Mouse (Mus musculus): ENCODE measurements around the gene Myo1g. TPM values are rescaled to one million over a fixed set of nuclear protein-coding genes. Genes with fewer than 3 reads are reported as not detected.

Gene Myo1g
- polyA plus RNA-seq, 1 experiment, result 0.11 TPM

DNA sequence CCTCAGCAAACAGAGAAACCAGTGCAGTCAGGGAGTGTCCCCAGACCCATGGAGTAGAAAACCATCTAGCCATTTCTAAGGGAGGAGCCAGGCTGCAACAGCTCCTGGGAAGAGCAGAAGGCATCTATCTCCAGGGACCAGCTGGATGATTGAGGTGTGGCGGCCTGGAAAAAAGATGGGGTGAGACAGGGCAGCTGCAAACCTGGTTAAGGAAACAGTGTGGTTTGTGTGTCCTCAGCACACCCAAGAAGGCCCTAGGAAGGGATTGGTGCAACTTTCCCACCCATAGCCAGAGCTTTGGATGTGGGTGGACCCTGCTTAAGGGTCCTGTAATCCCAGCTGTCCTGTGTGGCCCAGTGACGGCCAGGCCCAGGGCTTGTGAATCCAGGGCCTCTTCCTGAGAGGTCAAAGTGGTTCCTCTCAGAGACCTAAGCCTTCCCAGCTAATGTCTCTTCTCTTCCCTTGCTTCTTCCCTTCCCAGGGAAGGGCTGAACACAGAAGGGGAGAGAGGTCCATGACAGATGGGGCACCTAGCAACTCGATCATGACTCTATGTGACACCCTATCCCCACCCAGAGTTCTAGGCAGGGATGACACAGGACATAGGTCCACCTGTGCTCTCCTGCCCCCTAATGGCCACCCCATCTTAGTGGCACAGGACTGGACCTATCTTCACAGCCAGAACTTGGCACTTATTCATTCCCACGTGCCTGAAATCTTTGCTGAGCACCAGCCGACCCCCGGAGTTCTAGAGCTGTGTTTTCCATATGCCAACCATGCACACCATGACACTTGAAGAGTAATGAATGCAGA is 30.9 kb downstream of the Myo1g start:
- no peak overlapping the region for H3K27ac ChIP-seq (ENCODE audit: insufficient read depth, low read length)

DNA sequence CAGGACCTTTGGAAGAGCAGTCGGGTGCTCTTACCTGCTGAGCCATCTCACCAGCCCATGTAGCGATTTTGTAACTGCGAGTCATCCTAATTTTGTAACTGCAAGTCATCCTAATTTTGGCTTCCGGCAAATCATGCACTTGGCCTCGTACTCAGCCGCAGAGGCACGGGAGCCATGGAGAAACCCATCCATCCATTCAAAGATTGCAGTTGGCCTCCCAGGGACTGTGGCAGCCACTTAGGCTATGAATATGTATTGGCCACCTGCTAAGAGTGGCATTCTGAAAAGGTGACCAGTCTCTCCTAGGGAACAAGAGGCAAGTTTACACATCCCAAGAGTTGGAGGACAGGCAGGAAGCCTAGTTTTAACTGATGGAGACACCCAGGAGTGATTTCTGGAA is 31.5 kb downstream of the Myo1g start:
- H3K4me1 ChIP-seq (ENCODE audit: control insufficient read depth, insufficient read depth, low read length), result no peaks in the 10 kb centered on the region
- H3K4me3 ChIP-seq (ENCODE audit: insufficient read depth, low read length), result no peak overlapping the region
- TF ChIP-seq POLR2A (IDR thresholded peaks at IDR 0.05; ENCODE audit: low read depth, low read length), result no peak
- no peak for TF ChIP-seq CTCF (IDR thresholded peaks at IDR 0.05; ENCODE audit: borderline replicate concordance, insufficient read depth, low read length)
- H3K27ac ChIP-seq (ENCODE audit: insufficient read depth, low read length), result no peak overlapping the region

More for the DNA sequence above, 30.9 kb downstream of the Myo1g start:
- TF ChIP-seq POLR2A (IDR thresholded peaks at IDR 0.05; ENCODE audit: low read depth, low read length) (no peak), CTCF (IDR thresholded peaks at IDR 0.05; ENCODE audit: borderline replicate concordance, insufficient read depth, low read length) (0 out of 2 replicates have a peak, but pooled peaks have one; percentile 20)
- Histone ChIP-seq H3K4me1 (ENCODE audit: control insufficient read depth, insufficient read depth, low read length) (no peaks in the 10 kb centered on the region), H3K4me3 (ENCODE audit: insufficient read depth, low read length) (no peak overlapping the region)

DNA sequence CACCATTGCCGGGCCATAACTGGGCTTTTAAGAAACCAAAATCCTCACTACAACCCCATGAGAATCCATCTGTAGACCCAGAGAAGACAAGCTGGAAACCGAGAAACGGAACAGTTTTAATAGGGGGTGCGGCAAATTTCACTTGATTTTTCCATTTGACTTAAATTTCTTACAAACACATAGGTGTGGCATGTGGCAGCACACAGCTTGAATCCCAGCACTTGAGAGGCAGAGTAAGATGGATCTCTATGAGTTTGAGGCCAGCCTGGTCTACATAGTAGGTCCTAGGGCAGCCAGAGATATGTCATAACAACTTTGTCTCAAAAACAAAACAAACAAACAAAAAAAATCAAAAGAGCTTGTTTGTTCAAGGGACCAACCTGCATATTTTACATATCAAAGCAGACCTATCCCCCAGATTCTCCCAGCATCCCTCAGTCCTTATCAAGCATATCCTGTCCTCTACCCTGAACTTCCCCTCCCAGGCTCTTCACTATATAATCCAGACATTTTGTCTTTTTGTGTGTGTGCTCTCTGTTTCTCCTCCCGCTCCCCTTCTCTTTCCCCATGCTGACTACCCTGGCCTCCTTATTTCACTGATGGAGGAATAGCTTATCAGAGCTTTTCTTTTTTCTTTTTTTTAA is 32.6 kb downstream of the Myo1g start:
- Histone ChIP-seq H3K4me1 (ENCODE audit: control insufficient read depth, insufficient read depth, low read length) (no peaks in the 10 kb centered on the region), H3K27ac (ENCODE audit: insufficient read depth, low read length) (no peak overlapping the region), H3K4me3 (ENCODE audit: insufficient read depth, low read length) (no peak overlapping the region)
- no peak for TF ChIP-seq CTCF (IDR thresholded peaks at IDR 0.05; ENCODE audit: borderline replicate concordance, insufficient read depth, low read length)
- no peak for TF ChIP-seq POLR2A (IDR thresholded peaks at IDR 0.05; ENCODE audit: low read depth, low read length)

DNA sequence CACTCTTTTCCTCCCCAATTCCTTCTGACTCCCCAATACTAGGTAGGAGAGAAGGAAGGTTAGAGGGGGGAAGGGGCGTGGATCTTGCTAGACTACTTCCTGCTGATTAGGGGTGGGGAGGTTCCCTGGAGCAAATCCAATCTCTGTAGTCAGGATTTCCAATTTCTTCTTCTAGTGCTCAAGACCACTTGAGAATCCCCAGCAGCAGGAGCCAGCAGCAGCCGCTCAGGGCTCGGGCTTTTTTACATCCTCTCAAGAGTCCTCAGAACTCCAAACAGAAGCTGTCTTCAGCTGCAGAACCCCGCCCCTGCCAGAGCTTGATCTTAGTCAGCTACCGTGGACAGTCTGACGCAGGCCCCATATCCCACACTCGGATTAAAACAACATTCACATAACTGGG is 33.3 kb downstream of the Myo1g start:
- Histone ChIP-seq H3K4me1 (ENCODE audit: control insufficient read depth, insufficient read depth, low read length) (no peaks in the 10 kb centered on the region), H3K27ac (ENCODE audit: insufficient read depth, low read length) (no peak overlapping the region), H3K4me3 (ENCODE audit: insufficient read depth, low read length) (no peak overlapping the region)
- TF ChIP-seq POLR2A (IDR thresholded peaks at IDR 0.05; ENCODE audit: low read depth, low read length) (no peak), CTCF (IDR thresholded peaks at IDR 0.05; ENCODE audit: borderline replicate concordance, insufficient read depth, low read length) (no peak)

DNA sequence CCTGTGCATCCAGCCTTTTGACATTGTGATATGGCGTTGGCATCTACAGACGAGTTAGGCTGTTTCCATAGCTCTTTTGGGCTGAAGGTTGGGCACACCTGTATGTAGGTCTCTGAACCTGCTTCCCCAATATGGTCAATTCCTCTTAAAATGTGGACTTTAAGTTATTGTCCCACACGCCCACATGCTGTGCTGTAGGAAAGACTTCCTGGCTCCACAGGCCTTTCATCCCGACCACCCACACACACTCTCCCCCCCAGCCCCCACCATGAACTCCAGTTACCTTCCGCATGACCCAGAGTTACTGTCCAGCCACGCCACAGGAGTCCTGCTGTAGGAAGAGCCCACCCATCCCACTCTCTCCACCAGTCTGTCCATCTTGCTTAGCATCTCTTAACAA is 33.8 kb downstream of the Myo1g start:
- H3K4me1 ChIP-seq (ENCODE audit: control insufficient read depth, insufficient read depth, low read length), result no peaks in the 10 kb centered on the region
- no peak overlapping the region for H3K27ac ChIP-seq (ENCODE audit: insufficient read depth, low read length)
- TF ChIP-seq CTCF (IDR thresholded peaks at IDR 0.05; ENCODE audit: borderline replicate concordance, insufficient read depth, low read length), result no peak
- TF ChIP-seq POLR2A (IDR thresholded peaks at IDR 0.05; ENCODE audit: low read depth, low read length), result no peak
- H3K4me3 ChIP-seq (ENCODE audit: insufficient read depth, low read length), result no peak overlapping the region

DNA sequence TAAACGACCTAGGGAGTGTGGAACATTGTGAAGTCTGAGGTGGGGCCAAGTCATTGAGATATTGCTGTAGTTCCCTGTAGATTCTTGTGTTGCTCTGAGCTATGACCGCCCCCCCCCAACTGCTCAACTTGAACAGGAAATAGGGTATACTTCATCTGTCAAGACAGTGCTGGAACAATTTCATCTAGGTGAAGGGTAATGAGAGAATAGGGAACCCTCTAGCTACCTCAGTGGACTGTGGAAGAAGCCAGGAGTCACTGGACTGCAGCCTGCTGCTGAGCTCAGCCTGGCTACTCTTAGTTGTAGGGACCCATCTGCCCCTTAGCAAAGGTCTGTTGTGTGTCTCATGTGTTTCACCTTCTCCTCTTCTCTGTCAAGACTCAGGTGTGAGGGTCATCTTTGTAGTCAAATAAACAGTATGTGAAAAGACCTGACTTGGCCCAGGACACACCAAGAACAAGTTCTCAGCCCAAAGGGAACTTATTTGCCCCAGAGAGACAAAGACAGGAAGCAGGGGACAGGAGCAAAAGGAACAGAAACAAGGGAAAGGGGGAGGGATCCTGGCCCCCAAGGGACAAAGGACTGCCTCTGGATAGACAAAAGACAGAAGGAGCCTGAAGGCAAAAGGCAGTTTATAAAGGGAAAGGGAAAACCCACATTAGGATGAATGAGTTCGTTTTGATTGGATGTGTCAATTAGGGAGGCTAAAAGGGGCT is 36.4 kb downstream of the Myo1g start:
- TF ChIP-seq CTCF (IDR thresholded peaks at IDR 0.05; ENCODE audit: borderline replicate concordance, insufficient read depth, low read length) (no peak), POLR2A (IDR thresholded peaks at IDR 0.05; ENCODE audit: low read depth, low read length) (no peak)
- no peak overlapping the region for H3K4me3 ChIP-seq (ENCODE audit: insufficient read depth, low read length)
- H3K4me1 ChIP-seq (ENCODE audit: control insufficient read depth, insufficient read depth, low read length), result no peaks in the 10 kb centered on the region
- no peak overlapping the region for H3K27ac ChIP-seq (ENCODE audit: insufficient read depth, low read length)

DNA sequence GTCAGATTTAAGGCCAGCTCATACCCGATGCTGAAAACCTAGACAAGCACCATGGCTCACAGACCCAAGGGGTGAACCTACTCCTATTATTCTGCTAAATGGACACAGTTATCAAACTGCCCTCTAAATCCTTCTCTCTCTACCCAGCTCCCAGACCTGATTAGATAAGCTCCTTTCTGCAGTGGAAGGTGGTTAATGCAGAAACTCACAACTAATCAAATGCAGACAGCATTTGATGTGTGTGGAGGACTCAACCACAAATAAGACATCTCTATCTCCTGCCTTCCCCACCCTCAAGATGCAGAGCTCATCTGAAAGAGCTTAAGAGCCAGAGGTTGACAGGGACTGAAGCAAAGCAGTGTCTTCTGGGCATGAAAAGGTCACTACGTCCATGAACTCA is 37.7 kb downstream of the Myo1g start:
- TF ChIP-seq POLR2A (IDR thresholded peaks at IDR 0.05; ENCODE audit: low read depth, low read length) (no peak), CTCF (IDR thresholded peaks at IDR 0.05; ENCODE audit: borderline replicate concordance, insufficient read depth, low read length) (no peak)

DNA sequence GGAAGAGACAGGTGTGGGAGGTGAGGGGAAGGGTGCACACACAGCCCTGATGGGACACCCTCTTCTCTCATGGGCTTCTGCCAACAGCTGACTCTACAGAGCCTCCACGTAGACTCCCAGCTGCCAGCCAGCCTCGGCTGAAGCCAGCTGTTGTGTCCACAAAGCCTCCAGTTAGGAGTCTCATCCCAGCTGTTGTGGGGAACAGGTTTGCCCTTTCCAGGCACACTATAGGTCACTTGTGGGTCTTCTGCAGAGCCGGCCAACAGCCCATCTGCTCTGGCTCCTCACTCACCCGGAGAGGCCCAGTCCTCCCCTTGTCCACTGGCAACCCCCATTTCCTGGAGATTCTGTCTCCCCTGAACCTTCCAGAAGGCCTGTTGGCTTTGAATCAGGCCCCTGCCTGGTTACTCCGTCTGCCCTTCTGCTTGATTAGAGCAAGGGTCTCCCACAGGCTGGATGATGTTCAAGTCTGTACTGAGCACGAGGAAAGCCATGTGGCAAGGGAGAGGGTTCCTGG is 39.0 kb downstream of the Myo1g start:
- no peaks in the 10 kb centered on the region for H3K4me1 ChIP-seq (ENCODE audit: control insufficient read depth, insufficient read depth, low read length)
- no peak overlapping the region for H3K27ac ChIP-seq (ENCODE audit: insufficient read depth, low read length)
- TF ChIP-seq CTCF (IDR thresholded peaks at IDR 0.05; ENCODE audit: borderline replicate concordance, insufficient read depth, low read length) (no peak), POLR2A (IDR thresholded peaks at IDR 0.05; ENCODE audit: low read depth, low read length) (no peak)
- H3K4me3 ChIP-seq (ENCODE audit: insufficient read depth, low read length), result no peak overlapping the region

More for the DNA sequence above, 37.7 kb downstream of the Myo1g start:
- Histone ChIP-seq H3K4me1 (ENCODE audit: control insufficient read depth, insufficient read depth, low read length) (no peaks in the 10 kb centered on the region), H3K4me3 (ENCODE audit: insufficient read depth, low read length) (no peak overlapping the region), H3K27ac (ENCODE audit: insufficient read depth, low read length) (no peak overlapping the region)

DNA sequence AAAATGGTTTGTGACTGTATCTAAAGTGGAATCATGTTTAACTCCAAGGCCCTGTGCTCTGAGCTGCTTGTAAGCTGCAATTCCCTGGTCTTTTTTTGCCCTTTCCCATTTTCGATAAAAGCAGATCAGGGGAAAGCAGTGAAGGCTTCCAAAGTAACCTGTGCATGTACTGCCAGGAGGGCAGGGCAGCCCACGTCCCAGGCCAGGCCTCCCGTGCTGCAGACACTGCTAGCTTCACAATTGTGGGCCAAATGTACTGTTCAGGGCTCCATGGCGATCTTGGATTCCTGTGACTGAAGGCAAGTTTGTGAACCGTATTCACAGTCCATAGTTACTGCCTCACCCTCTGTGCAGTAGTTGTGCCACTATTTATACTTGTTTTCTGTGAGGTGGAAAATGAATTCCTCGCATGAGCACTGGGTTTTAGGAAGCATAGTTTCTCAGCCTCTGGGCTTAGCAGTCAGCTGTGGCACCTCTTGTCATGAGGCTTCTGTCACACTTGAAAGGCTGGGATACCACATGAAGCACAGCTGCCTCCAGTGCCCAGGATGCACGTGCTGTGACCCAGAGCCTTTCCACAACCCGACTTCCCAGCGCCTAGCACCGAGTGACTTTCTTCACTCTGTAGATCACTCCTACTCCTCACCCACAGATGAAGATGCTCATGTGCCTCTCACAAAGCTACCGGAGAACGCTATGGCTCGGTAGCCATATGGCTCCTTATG is 39.9 kb downstream of the Myo1g start:
- no peaks in the 10 kb centered on the region for H3K4me1 ChIP-seq (ENCODE audit: control insufficient read depth, insufficient read depth, low read length)
- no peak overlapping the region for H3K27ac ChIP-seq (ENCODE audit: insufficient read depth, low read length)
- no peak overlapping the region for H3K4me3 ChIP-seq (ENCODE audit: insufficient read depth, low read length)
- no peak for TF ChIP-seq POLR2A (IDR thresholded peaks at IDR 0.05; ENCODE audit: low read depth, low read length)
- TF ChIP-seq CTCF (IDR thresholded peaks at IDR 0.05; ENCODE audit: borderline replicate concordance, insufficient read depth, low read length), result no peak

Measured in embryonic fibroblast, embryonic 13.5 days (primary cell).